Mouse (Mus musculus) Patski (cell line): ENCODE measurements at regions not wholly inside any gene's neighbourhood (a gene's known extent, or its start where the extent isn't known, plus 50 kb on each side); places are given as distances from the start of the nearest gene placed in this dataset.
A peak's percentile ranks its signal among the peaks of the same experiment; 100 is the strongest.

Experiments
- ATAC-seq: fragments of 100-300 bp; one replicate; pipeline ENCODE4 v1.8.0; 2021
- CTCF ChIA-PET: fragments of 350-600 bp; sonication (Branson Sonifier 250); formaldehyde crosslinking; loops from one replicate; lab custom pipeline; 2022; ENCODE audit warnings: inconsistent platforms; lab: Charles Lee
- POLR2A ChIA-PET: fragments of 350-600 bp; sonication (Branson Sonifier 250); formaldehyde crosslinking; loops from one replicate; lab custom pipeline; 2022; ENCODE audit warnings: antibody characterized with exemption, inconsistent platforms; lab: Charles Lee
- DNase-seq: peaks from one replicate; pipeline ENCODE4 v3.0.0-alpha.2; 2011; ENCODE audit warnings: low read depth, low spot score
- H3K27me3 ChIP-seq: fragments of 371-371 bp; one replicate; pipeline ENCODE4 v1.5.1; 2021
- CTCF ChIP-seq: fragments of 100-300 bp; IDR thresholded peaks from one replicate; pipeline ENCODE4 v1.5.1; 2021
- in situ Hi-C: fragments of 300-500 bp; cut with MboI; formaldehyde crosslinking; loops from 3 replicates; pipeline ENCODE4 v1.11.1; 2018; ENCODE audit warnings: low pct_unique_long_range_greater_than_20kb, mixed read lengths

DNA sequence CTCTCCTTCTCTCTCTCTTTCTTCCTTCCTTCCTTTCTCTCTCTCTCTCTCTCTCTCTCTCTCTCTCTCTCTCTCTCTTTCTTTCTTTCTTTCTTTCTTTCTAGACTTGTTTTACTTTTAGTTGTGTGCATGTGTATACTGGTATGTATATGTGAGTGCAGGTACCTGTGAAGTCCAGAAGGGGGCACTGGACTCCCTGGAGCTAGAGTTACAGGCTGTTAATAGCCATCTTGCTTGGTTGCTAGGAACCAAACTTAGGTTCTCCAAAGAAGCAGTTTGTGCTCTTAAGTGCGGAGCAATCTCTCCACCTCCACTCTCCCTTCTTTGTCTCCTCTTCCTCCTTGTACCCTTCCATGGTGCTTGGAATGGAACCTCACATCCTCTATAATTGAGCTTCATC, 77.2 kb downstream of the Gm10604 start:
- no peaks in the 10 kb centered on the region for H3K27me3 ChIP-seq
- POLR2A ChIA-PET: no interaction called here
- DNase-seq (no peak), ATAC-seq (no peak)
- CTCF ChIA-PET: no interaction called here
- in situ Hi-C loops: no loop called here
- no peak for TF ChIP-seq CTCF

DNA sequence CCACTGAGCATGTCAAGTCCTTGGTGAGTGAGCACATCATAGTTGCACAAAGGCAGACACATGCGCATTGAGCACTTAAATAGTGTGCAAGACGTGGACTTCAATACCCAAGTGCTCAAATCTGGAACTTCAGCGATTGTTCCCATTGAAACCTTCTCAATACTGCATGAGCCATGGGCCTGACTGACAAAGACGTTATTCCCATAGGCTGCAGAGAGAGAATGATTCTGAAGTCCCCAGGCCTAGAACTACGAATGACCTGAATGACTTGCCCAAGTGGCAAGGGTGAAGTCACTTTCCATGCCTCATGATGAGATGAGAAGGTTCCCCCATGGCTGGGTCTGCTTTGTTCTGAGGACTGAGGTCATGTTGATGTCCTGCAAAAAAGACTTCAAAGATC, 77.7 kb downstream of the Gm10604 start:
- ATAC-seq (no peak), DNase-seq (no peak)
- H3K27me3 ChIP-seq: no peaks in the 10 kb centered on the region
- no peak for TF ChIP-seq CTCF
- ChIA-PET CTCF (no interaction called here), POLR2A (no interaction called here)
- in situ Hi-C loops: no loop called here

DNA sequence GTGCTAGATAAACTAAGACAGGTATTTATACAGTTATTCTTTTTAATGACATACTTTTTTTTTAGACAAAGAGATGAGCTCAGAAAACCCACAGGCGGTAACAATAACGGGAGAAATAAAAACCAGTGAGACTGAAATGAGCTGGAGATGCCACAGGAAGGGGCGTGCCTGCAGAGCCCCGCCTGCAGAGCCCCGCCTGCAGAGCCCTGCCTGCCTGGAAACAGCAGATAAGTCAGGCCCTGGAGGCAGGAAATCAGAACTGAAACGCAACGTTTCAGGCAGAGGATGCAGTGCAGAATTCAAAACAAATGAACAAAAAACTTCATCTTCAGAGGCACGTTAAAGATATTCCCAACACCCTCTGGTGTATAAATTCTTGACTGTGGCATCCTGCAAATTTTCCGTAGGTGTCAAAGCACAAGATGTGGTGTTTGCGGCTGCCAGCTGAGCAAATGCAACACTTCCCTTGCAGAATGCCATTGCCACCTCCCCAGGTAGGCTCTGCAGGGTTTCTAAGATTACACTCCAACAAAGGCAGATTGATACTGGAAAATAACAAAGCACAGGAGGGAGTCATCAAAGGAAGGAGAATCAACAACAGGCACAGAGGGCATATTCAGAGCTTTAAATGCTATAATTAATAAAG, 81.0 kb downstream of the Gm10604 start:
- DNase-seq: no peak
- ATAC-seq: no peak
- no peak for TF ChIP-seq CTCF
- no peaks in the 10 kb centered on the region for H3K27me3 ChIP-seq
- in situ Hi-C loops: no loop called here
- POLR2A ChIA-PET: no interaction called here
- CTCF ChIA-PET: interaction anchor here (0.9 to 1.5 kb wide), 2 partner anchors 24 to 25 kb away, joined by 3 read pairs; no protein-coding TSS in a partner anchor

DNA sequence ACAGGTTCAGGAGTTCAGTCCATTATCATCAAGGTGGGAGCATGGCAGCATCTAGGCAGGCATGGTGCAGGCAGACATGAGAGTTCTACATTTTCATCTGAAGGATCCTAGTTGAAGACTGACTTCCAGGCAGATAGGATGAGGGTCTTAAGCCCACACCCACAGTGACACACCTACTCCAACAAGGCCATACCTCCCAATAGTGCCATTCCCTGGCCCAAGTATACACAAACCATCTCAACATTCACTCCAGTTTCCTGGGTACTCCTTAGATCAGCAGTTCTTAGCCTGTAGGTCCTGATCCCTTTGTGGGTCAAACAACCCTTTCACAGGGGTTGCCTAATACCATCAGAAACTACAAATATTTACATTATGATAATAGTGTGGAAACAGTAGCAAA, 83.8 kb downstream of the Gm10604 start:
- ATAC-seq (no peak), DNase-seq (no peak)
- ChIA-PET CTCF (interaction anchor here (1.5 kb wide), 1 partner anchor 32 kb away, joined by 6 read pairs; no protein-coding TSS in a partner anchor), POLR2A (no interaction called here)
- in situ Hi-C loops: no loop called here
- no peak for TF ChIP-seq CTCF
- no peaks in the 10 kb centered on the region for H3K27me3 ChIP-seq

GRCm38 (mm10) chr4:11895857-11896825, 84.9 kb downstream of the Gm10604 start:
- no peak for TF ChIP-seq CTCF
- ATAC-seq (peak; percentile 62), DNase-seq (peak; percentile 47)
- no peaks in the 10 kb centered on the region for H3K27me3 ChIP-seq
- ChIA-PET CTCF (interaction anchor here (1.0 to 1.5 kb wide), 2 partner anchors 18 to 31 kb away, joined by 4 to 6 read pairs; no protein-coding TSS in a partner anchor), POLR2A (interaction anchor here (0.6 kb wide), 1 partner anchor 264 kb away, joined by 14 read pairs; no protein-coding TSS in a partner anchor)
- in situ Hi-C loops: no loop called here

GRCm38 (mm10) chr4:11893560-11894205, 87.4 kb downstream of the Gm10604 start:
- no peak for DNase-seq
- ChIA-PET POLR2A (no interaction called here), CTCF (no interaction called here)
- TF ChIP-seq CTCF: no peak
- ATAC-seq: no peak
- in situ Hi-C loops: no loop called here
- H3K27me3 ChIP-seq: no peaks in the 10 kb centered on the region

GRCm38 (mm10) chr4:11889039-11889600, 91.9 kb downstream of the Gm10604 start:
- CTCF ChIA-PET: no interaction called here
- POLR2A ChIA-PET: no interaction called here
- DNase-seq (no peak), ATAC-seq (no peak)
- no peak for TF ChIP-seq CTCF
- in situ Hi-C loops: no loop called here
- no peaks in the 10 kb centered on the region for H3K27me3 ChIP-seq

- ATAC-seq (peak; percentile 35), DNase-seq (no peak)
- ChIA-PET CTCF (interaction anchor here (1.3 kb wide), 1 partner anchor 12 kb away, joined by 3 read pairs; no protein-coding TSS in a partner anchor), POLR2A (no interaction called here)
- no peaks in the 10 kb centered on the region for H3K27me3 ChIP-seq
- in situ Hi-C loops: no loop called here
- TF ChIP-seq CTCF: no peak
These were observed 93.7 kb downstream of the Gm10604 start for GRCm38 (mm10) chr4:11887377-11887776.

DNA sequence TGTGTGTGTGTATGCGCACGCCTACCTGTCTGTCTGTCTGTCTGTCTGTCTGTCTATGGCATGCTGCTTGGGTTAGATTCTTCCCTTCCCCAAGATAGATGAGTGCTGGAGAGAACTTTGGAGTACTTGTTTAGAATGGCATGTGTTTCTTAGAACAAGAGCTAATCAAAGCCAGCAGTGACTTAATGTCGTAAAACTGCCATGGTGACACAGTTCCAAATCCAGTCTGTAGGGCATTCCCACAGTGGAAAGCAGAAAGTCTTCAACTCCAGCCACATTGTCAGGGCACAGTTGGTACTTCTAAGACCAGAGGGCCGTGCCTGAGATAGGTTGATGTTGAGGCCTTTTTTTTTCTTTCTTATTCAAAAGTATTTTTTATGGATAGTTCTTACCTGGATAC, 95.6 kb downstream of the Gm10604 start:
- ATAC-seq (no peak), DNase-seq (no peak)
- POLR2A ChIA-PET: interaction anchor here (0.6 kb wide), 1 partner anchor 129 kb away, joined by 3 read pairs; no protein-coding TSS in a partner anchor
- in situ Hi-C loops: no loop called here
- CTCF ChIA-PET: interaction anchor here (1.5 to 1.8 kb wide), 2 partner anchors 10 kb away, joined by 3 to 5 read pairs; no protein-coding TSS in a partner anchor
- TF ChIP-seq CTCF: no peak
- H3K27me3 ChIP-seq: no peaks in the 10 kb centered on the region

DNA sequence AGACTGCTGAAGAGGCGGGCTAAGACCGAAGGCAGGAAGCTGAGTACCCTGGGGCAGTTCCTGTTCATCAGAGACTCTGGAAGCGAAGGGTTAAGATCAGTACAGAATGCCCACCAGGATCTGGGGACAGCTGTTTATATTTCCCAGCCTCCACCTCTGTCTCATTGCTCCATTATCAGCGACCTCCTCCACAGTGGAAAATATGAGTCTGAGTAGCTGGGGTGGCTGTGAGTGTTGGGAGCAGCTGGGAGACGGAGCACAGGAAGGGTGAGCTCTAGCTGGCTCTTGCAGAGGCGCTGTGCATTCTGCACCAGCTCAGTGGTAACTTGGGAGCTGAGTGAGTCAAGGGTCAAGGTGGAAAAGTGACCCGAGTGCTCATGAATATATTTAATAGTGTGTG, 96.2 kb downstream of the Gm10604 start:
- no peak for ATAC-seq

More for the DNA sequence above, 96.2 kb downstream of the Gm10604 start:
- H3K27me3 ChIP-seq: no peaks in the 10 kb centered on the region
- no peak for DNase-seq
- CTCF ChIA-PET: interaction anchor here (1.8 kb wide), 1 partner anchor 9 kb away, joined by 5 read pairs; no protein-coding TSS in a partner anchor
- in situ Hi-C loops: no loop called here
- POLR2A ChIA-PET: no interaction called here
- TF ChIP-seq CTCF: no peak
